Mouse (Mus musculus): Measurements from ENCODE around the gene Ino80.
"Not testable (repeated sequence)": the region's sequence is repeated elsewhere in the genome, so short reads cannot be mapped to it uniquely, and the experiment has no call there.

Ino80 gene

GRCm38 (mm10) chr2:119477571-119478396 lies at the start of gene Ino80:
Gene Ino80, minus strand, starts transcription at chr2:119477687.
- DNase-seq (ENCODE audit: low spot score), result peak; percentile 98

DNA sequence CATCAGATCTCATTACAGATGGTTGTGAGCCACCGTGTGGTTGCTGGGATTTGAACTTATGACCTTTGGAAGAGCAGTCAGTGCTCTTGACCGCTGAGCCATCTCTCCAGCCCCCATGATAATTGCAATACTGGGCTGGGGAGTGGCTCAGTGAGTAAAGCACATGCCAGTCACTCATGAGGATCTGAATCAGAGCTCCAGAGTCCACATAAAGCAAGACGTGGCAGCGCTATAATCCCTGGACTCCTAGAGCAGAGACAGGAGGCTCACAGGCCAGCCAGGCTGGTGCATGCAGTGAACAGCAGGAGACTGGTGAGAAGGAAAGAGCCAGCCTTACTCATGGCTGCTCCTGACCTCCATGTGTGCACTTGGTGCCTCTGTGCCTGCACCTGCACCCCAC lies 47.9 kb upstream of the Ino80 start:
- DNase-seq (ENCODE audit: low spot score), result no peak

DNA sequence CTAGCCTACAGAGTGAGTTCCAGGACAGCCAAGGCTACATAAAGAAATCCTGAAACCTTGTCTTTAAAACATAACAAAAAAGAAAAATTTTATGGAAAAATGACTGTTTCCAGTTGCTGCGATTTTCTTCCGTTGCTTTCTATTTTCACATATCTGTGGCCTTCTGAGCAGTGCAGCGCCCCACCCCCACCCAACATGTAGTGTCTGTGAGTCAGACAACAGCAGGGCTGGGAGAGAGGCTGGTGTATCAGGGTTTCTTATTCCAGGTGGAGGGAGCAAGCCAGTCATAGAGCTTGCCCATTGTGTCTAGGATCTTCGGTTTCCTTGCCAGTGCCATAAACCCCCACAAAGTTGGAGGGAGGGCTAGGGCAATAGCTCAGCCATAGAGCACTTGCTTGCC lies 46.3 kb upstream of the Ino80 start:
- peak; percentile 4 for DNase-seq (ENCODE audit: low spot score)

DNA sequence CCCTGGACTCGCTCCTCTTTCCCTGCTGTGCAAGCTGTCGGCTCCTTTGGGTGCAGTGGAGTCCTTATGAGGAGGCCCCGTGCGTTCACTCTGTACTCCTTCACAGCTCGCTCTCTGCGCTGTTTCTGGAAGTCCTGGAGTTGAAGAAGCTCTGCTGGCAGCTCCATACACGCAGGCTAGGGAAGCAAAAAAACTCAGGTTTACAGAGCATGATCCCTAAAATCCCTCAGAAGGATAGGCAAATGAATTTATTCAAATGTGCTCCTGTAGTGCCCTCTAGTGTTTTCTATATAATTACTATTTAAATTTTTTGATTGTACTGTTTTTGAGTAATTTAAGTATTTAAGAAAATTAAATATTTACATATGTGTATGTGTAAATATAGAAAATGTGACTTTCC lies 43.1 kb upstream of the Ino80 start:
- no peak for DNase-seq (ENCODE audit: low spot score)

- no peak for DNase-seq (ENCODE audit: low spot score)
These were observed 39.3 kb upstream of the Ino80 start for GRCm38 (mm10) chr2:119516811-119517210.

- DNase-seq (ENCODE audit: low spot score), result no peak
These were observed 36.6 kb upstream of the Ino80 start for GRCm38 (mm10) chr2:119514026-119514522.

DNA sequence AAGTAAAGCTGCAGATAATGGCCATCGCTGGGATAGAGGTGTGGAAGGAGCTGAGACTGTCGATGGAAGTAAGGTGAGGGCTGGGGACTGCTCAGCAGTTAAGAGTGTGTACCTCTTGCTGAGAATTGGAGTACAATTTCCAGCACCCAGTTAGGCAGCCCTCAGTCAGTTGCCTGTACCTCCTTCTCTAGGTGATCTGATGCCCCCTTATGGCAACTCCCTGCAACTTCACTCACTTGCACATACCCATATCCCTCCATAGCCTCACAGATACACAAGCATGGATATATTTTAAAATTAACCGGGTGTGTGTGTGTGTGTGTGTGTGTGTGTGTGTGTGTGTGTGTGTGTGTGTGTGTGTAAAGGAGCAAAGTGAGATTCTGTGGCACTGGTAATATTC lies 34.8 kb upstream of the Ino80 start:
- no peak for DNase-seq (ENCODE audit: low spot score)

DNA sequence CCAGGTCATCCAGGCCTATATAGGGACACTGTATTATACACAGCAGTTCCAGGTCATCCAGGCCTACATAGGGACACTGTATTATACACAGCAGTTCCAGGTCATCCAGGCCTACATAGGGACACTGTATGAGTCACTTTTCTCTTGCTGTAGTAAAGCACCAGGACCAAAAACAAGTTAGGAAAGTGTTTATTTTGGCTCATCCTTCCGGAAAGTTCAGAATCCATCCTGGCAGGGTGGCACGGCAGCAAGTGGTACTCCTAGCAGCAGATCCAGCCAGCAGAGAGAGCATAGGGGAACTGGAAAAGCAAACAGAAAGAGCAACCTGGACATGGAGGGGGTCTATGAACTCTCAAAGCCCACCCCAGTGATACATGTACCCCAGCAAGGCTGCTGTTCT lies 33.4 kb upstream of the Ino80 start:
- DNase-seq (ENCODE audit: low spot score), result no peak

- DNase-seq (ENCODE audit: low spot score), result not testable (repeated sequence)
These were observed 31.0 kb upstream of the Ino80 start for GRCm38 (mm10) chr2:119508518-119508917.

DNA sequence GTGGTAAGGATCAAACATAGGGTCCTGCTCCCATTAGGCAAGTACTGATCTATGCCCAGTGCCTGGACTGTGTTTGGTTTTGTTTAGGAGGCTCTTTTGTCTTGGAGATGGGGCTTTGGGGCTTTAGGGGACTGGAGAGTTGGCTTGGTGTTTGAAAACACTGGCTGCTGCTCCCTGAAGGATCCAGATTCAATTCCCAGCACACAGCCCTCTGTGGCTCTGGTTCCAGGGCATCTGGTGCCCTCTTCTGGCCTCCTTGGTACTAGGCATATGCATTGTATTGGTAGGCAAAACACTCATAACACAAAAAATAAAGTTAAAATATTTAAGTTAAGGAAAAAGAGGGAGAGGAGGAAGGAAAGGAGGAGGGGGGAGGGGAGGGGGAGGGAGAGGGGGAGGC lies 29.6 kb upstream of the Ino80 start:
- DNase-seq (ENCODE audit: low spot score), result no peak

DNA sequence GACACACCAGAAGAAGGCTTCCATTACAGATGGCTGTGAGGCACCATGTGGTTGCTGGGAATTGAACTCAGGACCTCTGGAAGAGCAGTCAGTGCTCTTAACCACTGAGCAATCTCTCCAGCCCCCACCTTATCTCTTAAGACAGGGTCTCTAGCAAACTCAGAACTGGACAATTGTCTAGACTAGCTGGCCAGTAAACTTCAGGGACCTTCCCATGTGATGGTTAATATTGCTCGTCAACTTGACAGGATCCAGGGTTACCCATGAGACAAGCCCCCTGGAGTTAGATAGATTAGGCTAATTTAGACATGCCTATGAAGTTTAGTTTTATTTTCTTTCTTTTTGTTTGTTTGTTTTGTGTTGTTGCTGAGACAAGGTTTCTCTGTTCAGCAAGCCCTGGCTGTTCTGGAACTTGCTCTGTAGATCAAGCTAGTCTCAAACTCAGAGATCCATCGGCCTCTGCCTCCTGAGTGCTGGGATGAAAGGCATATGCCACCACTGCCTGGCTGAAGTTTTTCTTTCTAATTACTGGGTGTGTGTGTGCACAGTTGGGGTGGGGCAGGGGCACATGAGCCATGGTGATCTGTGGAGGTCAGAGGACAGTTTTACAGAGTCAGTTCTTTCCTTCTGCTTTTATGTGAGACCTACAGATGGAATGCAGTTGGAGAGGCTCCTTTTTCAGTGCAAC lies 23.6 kb upstream of the Ino80 start:
- no peak for DNase-seq (ENCODE audit: low spot score)

GRCm38 (mm10) chr2:119498859-119499258 lies 21.4 kb upstream of the Ino80 start:
- no peak for DNase-seq (ENCODE audit: low spot score)

- DNase-seq (ENCODE audit: low spot score), result no peak
These were observed 18.6 kb upstream of the Ino80 start for GRCm38 (mm10) chr2:119496082-119496481.

- DNase-seq (ENCODE audit: low spot score), result no peak
These were observed 14.5 kb upstream of the Ino80 start for GRCm38 (mm10) chr2:119491953-119492352.

DNA sequence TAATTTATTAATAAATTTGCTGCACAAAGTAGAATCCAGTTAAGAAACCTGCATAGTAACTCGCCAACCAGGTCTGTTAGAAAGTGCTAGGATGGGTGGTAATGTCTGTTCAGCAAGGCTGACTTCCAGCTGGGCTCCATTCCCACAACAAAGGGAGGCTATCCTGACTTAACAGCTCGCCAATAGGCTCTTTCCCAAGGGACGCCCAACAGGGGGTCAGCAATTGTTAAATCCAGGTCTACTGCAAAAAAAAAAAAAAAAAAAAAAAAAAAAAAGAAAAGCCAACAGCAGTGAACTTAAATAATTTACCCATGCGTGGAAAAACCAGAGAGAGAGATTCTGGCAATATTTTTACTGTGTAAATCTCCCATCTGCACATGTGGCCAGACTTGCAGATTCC lies 9.0 kb upstream of the Ino80 start:
- no peak for DNase-seq (ENCODE audit: low spot score)

GRCm38 (mm10) chr2:119482307-119482706 lies 4.8 kb upstream of the Ino80 start:
- no peak for DNase-seq (ENCODE audit: low spot score)

DNA sequence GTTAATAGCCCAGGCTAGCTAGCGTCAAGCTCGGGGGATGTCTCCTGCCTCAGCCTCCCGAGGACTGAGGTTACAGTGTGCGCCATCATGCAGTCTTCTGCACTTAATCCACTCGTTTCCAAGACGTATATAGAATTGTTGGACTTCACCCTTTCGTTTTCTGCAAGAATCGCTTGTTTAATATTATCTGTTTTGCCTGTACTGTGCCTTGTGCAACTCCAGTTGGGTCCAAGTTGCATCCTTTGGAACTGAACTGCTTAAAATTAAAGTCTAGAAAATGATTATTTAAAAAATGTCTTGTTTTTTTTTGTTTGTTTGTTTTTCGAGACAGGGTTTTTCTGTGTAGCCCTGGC lies 886 bp upstream of the Ino80 start:
- DNase-seq (ENCODE audit: low spot score), result no peak

DNA sequence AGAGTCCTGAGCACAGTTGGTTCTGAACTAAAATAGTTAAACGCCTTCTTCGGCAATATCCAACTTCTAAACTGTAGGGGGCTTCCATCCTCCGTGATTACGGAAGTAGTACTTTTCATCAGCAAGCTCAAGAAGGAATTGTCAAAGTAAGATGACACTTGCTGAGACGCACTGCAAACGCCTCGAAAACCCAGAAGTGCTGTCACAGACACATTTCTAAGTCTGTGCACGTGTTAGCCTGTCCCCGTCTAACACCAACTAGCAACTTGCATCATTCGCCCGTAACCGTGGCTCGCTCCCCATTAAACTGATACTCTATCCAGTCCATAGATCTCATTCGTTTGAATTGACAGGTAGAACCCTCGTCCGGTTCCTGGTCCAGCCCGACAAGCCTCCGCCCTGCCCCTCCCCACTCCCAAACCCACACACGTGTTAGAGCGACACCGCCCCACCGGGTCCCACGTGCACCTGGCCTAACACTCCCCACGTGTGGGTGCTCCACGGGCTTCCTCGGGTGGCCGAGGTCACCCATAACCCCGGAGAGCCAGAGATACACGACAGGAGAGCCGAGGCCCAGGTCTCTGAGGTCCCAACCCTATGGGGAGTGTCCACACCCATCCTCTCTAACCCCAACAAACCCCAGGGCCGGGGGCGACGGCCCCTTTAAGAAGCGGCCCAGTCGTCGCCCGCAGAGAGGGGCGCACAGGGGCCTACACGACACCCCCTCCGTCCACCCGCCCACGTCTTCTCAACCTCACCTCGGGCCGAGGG lies 681 bp downstream of the Ino80 start:
- DNase-seq (ENCODE audit: low spot score), result peak; percentile 31

- no peak for DNase-seq (ENCODE audit: low spot score)
These were observed 1.3 kb downstream of the Ino80 start for GRCm38 (mm10) chr2:119476166-119476565.

GRCm38 (mm10) chr2:119463945-119464344 lies 13.5 kb downstream of the Ino80 start:
- no peak for DNase-seq (ENCODE audit: low spot score)

DNA sequence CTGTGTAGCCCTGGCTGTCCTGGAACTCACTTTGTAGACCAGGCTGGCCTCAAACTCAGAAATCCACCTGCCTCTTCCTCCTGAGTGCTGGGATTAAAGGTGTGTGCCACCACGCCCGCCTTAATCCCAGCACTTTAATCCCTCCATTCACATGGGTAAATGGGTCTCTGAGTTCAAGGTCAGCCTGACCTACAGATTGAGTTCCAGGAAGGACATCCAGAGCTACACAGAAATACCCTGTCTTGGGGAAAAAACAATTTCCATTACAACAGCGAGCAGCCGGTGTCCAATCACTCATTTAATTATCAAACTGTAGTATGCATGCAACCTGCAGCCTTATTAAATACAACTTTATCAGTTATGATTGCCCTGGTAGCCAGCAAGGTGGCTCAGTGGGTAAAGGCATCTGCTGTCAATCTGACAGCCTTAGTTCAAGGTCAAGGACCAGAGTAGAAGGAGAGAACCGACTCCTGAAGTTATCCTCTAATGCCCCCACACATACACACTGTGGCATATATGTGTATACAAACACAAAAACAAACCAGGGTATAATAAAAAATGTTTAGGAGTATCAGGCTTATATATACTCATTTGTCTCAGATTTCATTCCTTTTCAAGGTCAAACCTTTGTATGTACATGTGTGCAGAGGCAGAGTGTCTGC lies 14.2 kb downstream of the Ino80 start:
- no peak for DNase-seq (ENCODE audit: low spot score)

- no peak for DNase-seq (ENCODE audit: low spot score)
These were observed 16.5 kb downstream of the Ino80 start for GRCm38 (mm10) chr2:119461028-119461427.

All from ovary, adult 18-20 months (tissue).